Mouse (Mus musculus) hematopoietic stem cell, adult 5-6 weeks (primary cell): ENCODE data around the gene Prss28. TPM values are rescaled to one million over a fixed set of nuclear protein-coding genes. Genes with fewer than 3 reads are reported as not detected.

ENCODE experiments used
- ATAC-seq, 2 experiments: fragments of 125-278 bp in 1 of 2; replicated peaks in 1 of 2; 2 replicates each; pipeline ENCODE4 v1.8.0; 2016 to 2017; ENCODE audit warnings: inconsistent platforms in 2 of 2, mild to moderate bottlenecking in 2 of 2, moderate number of reproducible peaks in 2 of 2, low read depth in 1 of 2, moderate TSS enrichment in 1 of 2; ENCODE audit not compliant: low FRiP score in 2 of 2, poor library complexity in 2 of 2, severe bottlenecking in 2 of 2, insufficient read depth in 1 of 2, low TSS enrichment in 1 of 2
- total RNA-seq: library from RNA; stranded (forward); fragments of 172-1452, 232-1000 nt; gene quantifications from 2 replicates; pipeline ENCODE4 v1.2.3, GENCODE M21; 2017

Prss28 gene
- total RNA-seq = not detected in 2 replicates

- no peak for ATAC-seq
Measured at GRCm38 (mm10) chr17:25308346-25308745, at the start of gene Prss28. Prss28 (plus strand) TSS chr17:25308646.

DNA sequence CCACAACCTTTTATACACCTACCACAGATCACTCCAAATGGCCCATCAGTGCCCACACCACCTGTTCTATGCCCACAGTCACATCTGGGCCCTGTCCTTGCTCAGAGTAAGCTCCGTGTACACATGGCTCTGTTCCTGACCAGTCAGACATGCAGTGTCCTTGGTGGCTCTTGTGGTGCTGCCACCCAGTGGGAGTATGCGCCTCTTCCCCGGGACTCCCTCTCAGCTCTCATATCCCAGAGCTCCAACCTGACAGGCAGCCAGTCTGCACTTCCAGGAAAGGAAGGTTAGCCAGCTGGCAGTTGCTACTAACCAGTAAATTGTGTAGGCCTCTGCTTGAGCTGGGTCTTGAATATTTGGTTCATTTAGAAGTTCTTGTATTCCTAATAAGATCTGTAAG, 44.0 kb upstream of the Prss28 start:
- ATAC-seq = no peak

DNA sequence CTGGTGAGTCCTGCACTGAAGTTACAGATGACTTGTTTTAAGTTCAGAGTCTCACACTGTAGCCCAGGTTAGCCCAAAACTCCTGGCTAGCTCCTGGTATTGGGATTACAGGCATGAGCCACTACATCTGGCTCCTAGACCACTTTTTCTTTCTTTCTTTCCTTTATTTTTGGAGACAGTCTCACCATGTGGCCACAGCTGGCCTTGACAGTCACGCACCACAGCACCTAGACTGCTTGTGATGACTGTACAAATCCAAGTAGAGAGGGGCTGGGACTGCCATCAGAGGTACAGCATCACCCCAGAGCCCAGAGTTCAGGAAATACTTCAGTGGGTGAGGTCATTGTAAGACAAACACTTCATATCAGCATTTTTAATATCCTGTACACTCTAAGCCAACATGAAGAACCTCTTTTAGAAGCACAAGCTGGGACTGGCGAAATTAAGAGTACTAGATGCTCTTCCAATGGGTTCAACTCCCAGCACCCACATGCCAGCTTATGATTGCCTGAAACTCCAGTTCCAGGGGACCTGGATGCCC, 37.6 kb upstream of the Prss28 start:
- ATAC-seq = no peak

DNA sequence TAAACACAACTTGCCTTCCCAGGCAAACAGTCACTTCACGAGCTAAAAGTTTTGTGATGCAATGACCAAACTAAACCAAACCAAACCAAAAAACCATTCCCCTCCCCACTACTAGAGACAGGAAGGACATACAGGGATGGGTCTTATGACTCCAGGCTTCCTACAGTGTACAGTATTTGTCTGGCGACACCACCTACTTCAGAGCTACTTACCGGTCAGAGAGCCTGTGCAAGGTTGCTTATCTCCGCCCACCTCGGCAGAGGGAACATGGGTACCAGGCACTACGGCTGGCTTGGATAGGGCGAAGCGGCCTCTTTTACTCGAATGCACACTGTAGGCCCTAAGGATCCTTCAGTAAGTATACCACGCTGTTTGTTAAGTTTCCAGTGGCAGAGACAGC, 36.1 kb upstream of the Prss28 start:
- no peak for ATAC-seq

GRCm38 (mm10) chr17:25272951-25273705, 35.3 kb upstream of the Prss28 start:
- peak; percentile 63 for ATAC-seq

GRCm38 (mm10) chr17:25273706-25274501, 34.5 kb upstream of the Prss28 start:
- ATAC-seq = peak; percentile 70 to 78

- no peak for ATAC-seq
Measured at GRCm38 (mm10) chr17:25274571-25275346, 33.7 kb upstream of the Prss28 start, which contains the start of gene Ube2i. Ube2i (minus strand) TSS chr17:25274622.

GRCm38 (mm10) chr17:25275833-25276232, 32.6 kb upstream of the Prss28 start:
- no peak for ATAC-seq

DNA sequence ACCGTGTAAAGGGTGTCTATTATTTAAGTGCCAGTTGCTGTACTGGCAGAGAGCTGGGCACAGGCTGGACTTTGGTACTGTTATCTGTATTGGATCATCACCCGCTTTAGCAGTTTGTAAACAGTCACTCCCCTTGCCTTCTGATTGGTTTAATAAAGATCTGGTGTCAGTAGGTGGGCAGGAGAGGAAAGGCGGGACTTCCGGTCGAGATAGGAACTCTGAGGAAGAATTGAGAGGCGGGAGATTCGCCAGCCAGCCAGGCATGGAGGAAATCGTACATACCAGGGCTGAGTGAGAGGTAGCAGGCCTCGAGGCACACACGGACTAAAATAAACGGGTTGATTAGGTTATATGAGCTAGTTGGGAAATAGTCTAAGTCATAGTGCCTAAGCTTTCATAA, 26.3 kb upstream of the Prss28 start:
- ATAC-seq = peak; percentile 48 to 56; a peak in 3 of 4 replicates

DNA sequence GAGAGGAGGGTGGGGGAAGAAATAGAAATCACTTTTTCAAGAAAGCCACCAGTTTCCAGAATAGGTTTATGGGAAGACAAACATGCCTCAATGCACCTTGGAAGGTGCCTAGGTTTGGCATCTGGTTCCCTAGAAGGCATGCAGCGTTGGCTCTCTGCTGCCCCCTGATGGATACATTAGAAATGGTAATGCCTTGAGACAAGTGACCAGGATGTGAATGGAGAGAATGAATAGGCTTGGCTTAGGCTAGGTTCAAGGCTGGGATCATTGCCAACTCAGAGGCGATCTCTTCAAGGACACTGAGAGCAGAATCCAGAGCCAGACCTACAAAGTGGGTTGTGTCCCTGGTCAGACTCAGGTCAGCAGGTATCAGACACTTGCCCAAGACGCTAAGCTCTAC, 23.4 kb upstream of the Prss28 start:
- peak; percentile 62 to 81; a peak in 3 of 4 replicates for ATAC-seq

GRCm38 (mm10) chr17:25288842-25289241, 19.6 kb upstream of the Prss28 start:
- ATAC-seq = peak in 1 of 2 experiments; percentile 74; a peak in 3 of 4 replicates

DNA sequence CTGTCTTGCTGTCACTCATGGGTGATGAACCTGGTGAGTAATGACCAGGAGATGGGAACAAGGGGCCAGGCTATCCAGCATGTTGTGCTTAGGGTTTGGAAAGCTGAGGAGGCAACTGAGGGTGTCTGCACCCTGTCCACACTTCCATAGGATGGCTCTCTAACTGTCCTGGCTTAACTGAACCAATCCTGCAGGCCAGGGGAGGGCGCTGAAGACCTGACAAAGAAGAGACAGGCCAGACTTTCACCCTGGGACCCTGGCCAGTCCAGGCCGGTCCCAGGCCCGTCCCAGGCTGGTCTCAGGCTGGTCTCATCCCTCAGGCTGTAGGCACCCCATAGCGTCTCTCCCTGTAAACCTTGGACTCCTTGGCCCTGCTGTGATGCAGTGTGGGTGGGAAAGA, 18.0 kb upstream of the Prss28 start:
- ATAC-seq = no peak

DNA sequence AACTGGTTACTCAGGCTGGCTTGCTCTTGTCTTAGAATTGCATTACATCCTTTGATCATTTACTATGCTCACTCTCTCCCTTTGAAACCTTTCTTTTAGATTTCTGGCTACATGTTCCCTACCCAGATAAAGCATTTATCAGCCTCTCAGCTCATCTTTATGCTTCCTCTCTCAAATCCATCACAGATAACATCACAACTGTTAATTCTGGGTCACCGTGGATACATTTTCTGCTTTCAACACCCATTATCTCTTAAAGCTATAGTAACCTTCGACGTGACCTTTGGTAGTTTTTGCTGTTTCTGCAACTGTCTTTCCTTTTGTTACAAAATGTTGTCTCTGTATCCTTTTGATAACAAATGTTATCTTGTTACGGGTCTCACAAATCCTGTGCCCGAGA, 15.0 kb upstream of the Prss28 start:
- ATAC-seq = no peak

GRCm38 (mm10) chr17:25294111-25294510, 14.3 kb upstream of the Prss28 start:
- ATAC-seq = no peak

- ATAC-seq = no peak
Measured at GRCm38 (mm10) chr17:25298094-25298493, 10.4 kb upstream of the Prss28 start, which contains the start of gene Prss34. Prss34 (plus strand) TSS chr17:25298394.

GRCm38 (mm10) chr17:25318354-25318753, 9.9 kb downstream of the Prss28 start, which contains the start of gene Prss29:
Prss29 (plus strand) TSS chr17:25318654.
- ATAC-seq = no peak

DNA sequence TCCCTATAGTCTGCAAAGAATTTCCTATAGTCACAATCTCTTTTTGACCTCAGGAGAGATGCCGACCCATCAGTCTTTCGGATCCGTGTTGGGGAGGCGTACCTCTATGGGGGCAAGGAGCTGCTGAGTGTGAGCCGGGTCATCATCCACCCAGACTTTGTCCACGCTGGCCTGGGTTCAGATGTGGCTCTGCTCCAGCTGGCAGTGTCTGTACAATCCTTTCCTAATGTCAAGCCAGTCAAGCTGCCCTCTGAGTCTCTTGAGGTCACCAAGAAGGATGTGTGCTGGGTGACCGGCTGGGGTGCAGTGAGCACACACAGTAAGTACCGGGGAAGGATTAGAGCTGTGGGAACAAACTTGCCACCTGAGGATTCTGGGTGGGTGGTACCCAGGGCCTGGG, 12.4 kb downstream of the Prss28 start:
- no peak for ATAC-seq
